Mouse (Mus musculus) erythroblast, embryonic 14.5 days (primary cell): ENCODE results near the gene Cer1.

Source experiments
- GATA1 ChIP-seq: IDR thresholded peaks from 2 replicates; pipeline ENCODE4 v1.6.1; 2012; ENCODE audit warnings: low read length, inconsistent platforms, mixed read lengths
- TAL1 ChIP-seq: IDR thresholded peaks from 3 replicates; pipeline ENCODE4 v1.6.1; 2012; ENCODE audit warnings: low read length, inconsistent platforms, mixed read lengths

- TF ChIP-seq GATA1 (no peak), TAL1 (no peak)
These were observed 1.2 kb upstream of the Cer1 start for GRCm38 (mm10) chr4:82886148-82886547.
